Mouse (Mus musculus) heart, postnatal 25 days (tissue): ENCODE results near the gene Naa15. TPM values are rescaled to one million over a fixed set of nuclear protein-coding genes. Genes with fewer than 3 reads are reported as not detected.

Experiments used
- DNase-seq: peaks from one replicate; pipeline ENCODE4 v3.0.0; 2022; ENCODE audit warnings: low spot score
- intact Hi-C: fragments of 180-260 bp; cut with DNase I; formaldehyde crosslinking; loops from one replicate; pipeline ENCODE4 v1.15.1; 2025
- total RNA-seq, 2 experiments: library from RNA; stranded (reverse); gene quantifications; 2 replicates each; pipeline ENCODE4 v1.2.3; 2021

The Naa15 gene
- 10 to 100 TPM; 41.6 to 47.1 TPM for total RNA-seq

- peak; percentile 93 for DNase-seq
- intact Hi-C loops, result no loop called here
Measured at GRCm38 (mm10) chr3:51415098-51416072, at the start of gene Naa15. Gene Naa15, plus strand, starts transcription at chr3:51415148.

- no peak for DNase-seq
- intact Hi-C loops, result loop anchor here (1.0 to 10.0 kb wide), 4 partner anchors 42 to 211 kb away; partner anchors contain the start of gene Ndufc1
Measured at GRCm38 (mm10) chr3:51365517-51365882, 49.4 kb upstream of the Naa15 start.

GRCm38 (mm10) chr3:51366926-51367325, 48.0 kb upstream of the Naa15 start:
- intact Hi-C loops, result loop anchor here (5.0 to 10.0 kb wide), 2 partner anchors 40 to 212 kb away; partner anchors contain the start of gene Ndufc1
- DNase-seq, result no peak

- DNase-seq, result no peak
- intact Hi-C loops, result loop anchor here (5.0 to 10.0 kb wide), 2 partner anchors 39 to 213 kb away; partner anchors contain the start of gene Ndufc1
Measured at GRCm38 (mm10) chr3:51368011-51368410, 46.9 kb upstream of the Naa15 start.

- intact Hi-C loops, result no loop called here
Measured at GRCm38 (mm10) chr3:51371826-51372225, 43.1 kb upstream of the Naa15 start.

GRCm38 (mm10) chr3:51372883-51373282, 42.1 kb upstream of the Naa15 start:
- DNase-seq, result no peak
- intact Hi-C loops, result no loop called here

More at GRCm38 (mm10) chr3:51371826-51372225, 43.1 kb upstream of the Naa15 start:
- no peak for DNase-seq

- intact Hi-C loops, result no loop called here
- DNase-seq, result no peak
Measured at GRCm38 (mm10) chr3:51373544-51373943, 41.4 kb upstream of the Naa15 start.

- intact Hi-C loops, result loop anchor here (2.0 to 5.0 kb wide), 2 partner anchors 21 to 37 kb away; partner anchors contain the start of gene Mgarp
- no peak for DNase-seq
Measured at GRCm38 (mm10) chr3:51375307-51376265, 39.4 kb upstream of the Naa15 start.

- intact Hi-C loops, result loop anchor here (2.0 to 5.0 kb wide), 2 partner anchors 19 to 34 kb away; partner anchors contain the start of gene Mgarp
- no peak for DNase-seq
Measured at GRCm38 (mm10) chr3:51377878-51378664, 36.9 kb upstream of the Naa15 start.

- DNase-seq, result no peak
Measured at GRCm38 (mm10) chr3:51378665-51378946, 36.3 kb upstream of the Naa15 start.

GRCm38 (mm10) chr3:51379786-51380659, 34.9 kb upstream of the Naa15 start:
- no peak for DNase-seq
- intact Hi-C loops, result loop anchor here (5.0 kb wide), 1 partner anchor 32 kb away; no protein-coding TSS in a partner anchor

More at GRCm38 (mm10) chr3:51378665-51378946, 36.3 kb upstream of the Naa15 start:
- intact Hi-C loops, result loop anchor here (5.0 kb wide), 1 partner anchor 34 kb away; no protein-coding TSS in a partner anchor

- intact Hi-C loops, result no loop called here
- DNase-seq, result no peak
Measured at GRCm38 (mm10) chr3:51380660-51381014, 34.3 kb upstream of the Naa15 start.

- intact Hi-C loops, result no loop called here
- no peak for DNase-seq
Measured at GRCm38 (mm10) chr3:51383409-51383808, 31.5 kb upstream of the Naa15 start.

GRCm38 (mm10) chr3:51386441-51387133, 28.4 kb upstream of the Naa15 start:
- intact Hi-C loops, result no loop called here
- DNase-seq, result peak; percentile 13

- no peak for DNase-seq
- intact Hi-C loops, result no loop called here
Measured at GRCm38 (mm10) chr3:51387134-51387451, 27.9 kb upstream of the Naa15 start.

GRCm38 (mm10) chr3:51387868-51388381, 27.0 kb upstream of the Naa15 start:
- DNase-seq, result no peak
- intact Hi-C loops, result no loop called here

- intact Hi-C loops, result no loop called here
- DNase-seq, result no peak
Measured at GRCm38 (mm10) chr3:51388904-51389303, 26.0 kb upstream of the Naa15 start.

- intact Hi-C loops, result no loop called here
- DNase-seq, result no peak
Measured at GRCm38 (mm10) chr3:51391095-51391494, 23.9 kb upstream of the Naa15 start.
